Mouse (Mus musculus): Measurements from ENCODE around the gene Ace3.
"Not testable (repeated sequence)": the region's sequence is repeated elsewhere in the genome, so short reads cannot be mapped to it uniquely, and the experiment has no call there.

DNA sequence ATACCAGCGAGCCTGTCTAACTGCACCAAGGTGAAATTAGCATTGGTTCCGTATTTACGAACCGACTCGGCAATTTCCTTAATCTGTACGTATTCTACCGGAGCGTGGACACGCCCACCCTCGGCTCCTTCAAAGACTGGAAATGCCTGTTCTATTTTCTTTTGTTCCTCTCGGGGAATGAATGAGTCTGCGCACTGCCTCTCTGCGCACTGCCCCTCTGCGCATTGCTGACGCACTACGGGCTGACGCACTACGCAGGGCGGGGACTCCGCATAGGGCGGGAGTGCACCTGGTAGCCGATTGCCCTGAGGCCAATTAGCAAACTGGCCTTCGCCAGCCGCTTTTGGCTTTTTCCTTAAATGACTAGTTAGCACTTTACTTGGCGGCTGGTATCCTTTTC lies 37.6 kb downstream of the Ace3 start:
- not testable (repeated sequence) for TF ChIP-seq CTCF, EP300 (IDR thresholded peaks at IDR 0.05; ENCODE audit: low read depth)

Measured in liver, postnatal 0 days (tissue).